Mouse (Mus musculus) intestine, embryonic 16.5 days (tissue): ENCODE data around the gene Nme3. TPM values are rescaled to one million over a fixed set of nuclear protein-coding genes. Genes with fewer than 3 reads are reported as not detected.
A peak's percentile ranks its signal among the peaks of the same experiment; 100 is the strongest.

Source experiments
- ATAC-seq: fragments of 200-750 bp; cut with Nextera tagmentation; 2 replicates; pipeline ENCODE4 v1.8.0; 2017; ENCODE audit warnings: moderate TSS enrichment, moderate library complexity
- H3K27ac ChIP-seq: fragments of 300-500 bp; sonication (generic); 2 replicates; pipeline ENCODE4 v1.5.1; 2014; ENCODE audit warnings: mild to moderate bottlenecking, low read length
- H3K27me3 ChIP-seq: fragments of 300-500 bp; sonication (generic); replicated peaks from 2 replicates; pipeline ENCODE4 v1.6.1; 2014; ENCODE audit warnings: low read length, control low read depth, mixed read lengths; ENCODE audit not compliant: control insufficient read depth, insufficient read depth
- H3K36me3 ChIP-seq: fragments of 300-500 bp; sonication (generic); 2 replicates; pipeline ENCODE4 v1.6.1; 2014; ENCODE audit warnings: low read length, control low read depth; ENCODE audit not compliant: control insufficient read depth, insufficient read depth
- H3K4me1 ChIP-seq: fragments of 300-500 bp; sonication (generic); 2 replicates; pipeline ENCODE4 v1.6.1; 2014; ENCODE audit warnings: low read length, control low read depth, mixed read lengths; ENCODE audit not compliant: control insufficient read depth, insufficient read depth
- H3K4me2 ChIP-seq: fragments of 300-500 bp; sonication (generic); 2 replicates; pipeline ENCODE4 v1.6.1; 2014; ENCODE audit warnings: low read depth, low read length, control low read depth
- H3K4me3 ChIP-seq: fragments of 300-500 bp; sonication (generic); 2 replicates; pipeline ENCODE4 v1.5.1; 2014; ENCODE audit warnings: mild to moderate bottlenecking, low read length
- H3K9ac ChIP-seq: fragments of 300-500 bp; sonication (generic); 2 replicates; pipeline ENCODE4 v1.6.1; 2014; ENCODE audit warnings: low read depth, low read length
- H3K9me3 ChIP-seq: fragments of 300-500 bp; sonication (generic); 2 replicates; pipeline ENCODE4 v1.6.1; 2016; ENCODE audit warnings: low read length, control low read depth; ENCODE audit not compliant: control insufficient read depth
- WGBS: fragments of 180-500 bp; shearing (Covaris S2); extraction: QIAGEN DNeasy Blood & Tissue Kit; methylation state at CpG from one replicate; pipeline ENCODE4 v1.1.7; 2014; 5-methylcytosine and 5-hydroxymethylcytosine counted together
- polyA plus RNA-seq: library from polyadenylated mRNA; unstranded; fragments of >200 nt; fragmentation: Nextera tagmentation; extraction: Ambion mirVana; gene quantifications from 2 replicates; pipeline ENCODE4 v1.2.1, GENCODE M21; 2015

Gene Nme3
- polyA plus RNA-seq, 1 experiment from 2014 or later: 76.8 TPM

DNA sequence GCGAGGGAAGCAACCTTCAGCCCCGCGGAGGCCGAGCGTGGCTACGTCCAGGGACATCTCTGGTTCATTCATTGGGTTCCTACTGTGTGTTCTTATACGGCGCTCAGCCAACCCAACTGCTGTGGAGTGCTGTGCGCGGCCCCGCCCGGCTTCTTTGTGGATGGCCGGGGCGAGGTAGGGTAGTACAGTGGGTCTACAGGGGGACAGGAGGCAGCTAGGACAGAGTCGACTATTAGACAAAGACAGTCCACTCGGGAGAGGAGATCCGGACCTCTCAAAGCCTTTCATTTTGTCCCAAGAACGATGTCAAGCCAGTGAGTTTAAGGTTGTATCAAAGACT lies 9.4 kb upstream of the Nme3 start:
- Histone ChIP-seq H3K27ac (peak overlapping the region; percentile 20; the same call in 1 of the 2 replicates), H3K27me3 (no peaks in the 10 kb centered on the region), H3K4me1 (peaks cover 20% of the 10 kb centered on the region), H3K9me3 (no peaks in the 10 kb centered on the region), H3K36me3 (peaks cover 16% of the 10 kb centered on the region; the same call in 1 of the 2 replicates), H3K4me3 (peak overlapping the region; percentile 90), H3K9ac (peak overlapping the region; percentile 88), H3K4me2 (peak overlapping the region; percentile 95)
- under 1% methylated on average over 18 of the region's 18 CpGs for WGBS
- ATAC-seq: peak; percentile 23

- H3K9me3 ChIP-seq: no peaks in the 10 kb centered on the region
- WGBS: 60% methylated on average over 18 of the region's 18 CpGs
- peak overlapping the region; percentile 88 for H3K9ac ChIP-seq
- H3K4me1 ChIP-seq: peaks cover 20% of the 10 kb centered on the region
- H3K36me3 ChIP-seq: peaks cover 21% of the 10 kb centered on the region; the same call in 1 of the 2 replicates
- ATAC-seq: no peak
- H3K27ac ChIP-seq: no peak overlapping the region
- H3K27me3 ChIP-seq: no peaks in the 10 kb centered on the region
- peak overlapping the region; percentile 90 for H3K4me3 ChIP-seq
- H3K4me2 ChIP-seq: peak overlapping the region; percentile 95
Observed at GRCm38 (mm10) chr17:24887291-24888080, 8.8 kb upstream of the Nme3 start.

DNA sequence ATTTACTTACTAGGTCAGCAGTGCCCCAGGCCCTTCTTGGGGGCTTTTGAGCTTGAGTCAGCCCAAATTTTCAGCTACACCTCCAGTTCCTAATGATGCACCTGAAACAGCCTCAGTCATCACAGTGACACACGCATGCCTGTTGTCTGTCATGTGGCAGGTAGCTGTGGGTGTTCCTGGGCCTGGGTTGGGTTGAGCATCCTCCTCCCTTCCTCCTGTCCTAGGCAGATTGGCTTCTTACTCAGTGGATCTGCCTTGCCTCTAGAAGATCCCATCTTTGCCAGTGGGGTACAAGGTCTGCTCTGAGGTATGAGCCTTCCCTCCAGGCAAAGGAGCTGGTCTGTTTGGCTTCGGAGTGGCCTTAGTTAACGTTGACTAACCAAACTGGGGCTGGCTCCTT lies 7.4 kb upstream of the Nme3 start:
- peaks cover 28% of the 10 kb centered on the region for H3K36me3 ChIP-seq
- H3K4me3 ChIP-seq: no peak overlapping the region
- no peak overlapping the region for H3K27ac ChIP-seq
- no peak overlapping the region for H3K4me2 ChIP-seq
- peaks cover 24% of the 10 kb centered on the region for H3K4me1 ChIP-seq
- WGBS: 79% methylated on average over 3 of the region's 3 CpGs
- no peaks in the 10 kb centered on the region for H3K9me3 ChIP-seq
- no peak overlapping the region for H3K9ac ChIP-seq
- ATAC-seq: no peak
- no peaks in the 10 kb centered on the region for H3K27me3 ChIP-seq

DNA sequence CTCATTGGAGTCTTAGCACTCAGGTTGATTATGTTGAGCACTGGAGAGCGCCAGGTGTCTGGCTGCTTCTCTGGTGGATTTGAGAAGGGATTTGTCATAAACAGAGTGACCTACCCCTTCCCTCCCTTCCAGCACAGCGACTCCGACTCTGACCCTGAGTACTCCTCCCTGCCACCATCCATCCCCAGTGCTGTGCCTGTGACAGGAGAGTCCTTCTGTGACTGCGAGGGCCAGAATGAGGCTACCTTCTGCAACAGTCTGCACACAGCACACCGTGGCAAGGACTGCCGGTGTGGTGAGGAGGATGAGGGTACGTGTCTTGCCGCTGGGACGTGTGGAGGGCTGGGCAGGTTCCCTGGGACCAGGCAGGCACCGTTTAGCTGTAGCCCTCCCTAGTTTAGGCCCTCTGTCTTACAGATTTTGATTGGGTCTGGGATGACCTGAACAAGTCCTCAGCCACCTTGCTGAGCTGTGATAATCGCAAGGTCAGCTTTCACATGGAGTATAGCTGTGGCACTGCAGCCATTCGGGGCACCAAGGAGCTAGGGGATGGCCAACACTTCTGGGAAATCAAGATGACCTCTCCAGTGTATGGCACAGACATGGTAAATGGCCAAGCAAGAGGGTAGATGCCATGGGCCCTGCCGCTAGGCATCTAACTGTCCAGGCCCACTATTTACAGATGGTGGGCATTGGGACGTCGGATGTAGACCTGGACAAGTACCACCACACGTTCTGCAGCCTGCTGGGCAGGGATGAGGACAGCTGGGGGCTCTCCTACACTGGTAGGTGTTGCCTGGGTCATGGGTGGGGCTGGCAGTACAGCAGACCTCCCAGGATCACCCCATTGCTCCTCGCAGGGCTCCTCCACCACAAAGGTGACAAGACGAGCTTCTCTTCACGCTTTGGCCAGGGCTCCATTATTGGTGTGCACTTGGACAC lies 5.9 kb upstream of the Nme3 start:
- H3K9me3 ChIP-seq: no peaks in the 10 kb centered on the region
- H3K27me3 ChIP-seq: no peaks in the 10 kb centered on the region
- H3K36me3 ChIP-seq: peaks cover 28% of the 10 kb centered on the region
- 0 out of 2 replicates have a peak overlapping the region, but pooled peaks have one; percentile 3 for H3K9ac ChIP-seq
- 87% methylated on average over 19 of the region's 19 CpGs for WGBS
- H3K4me2 ChIP-seq: no peak overlapping the region
- H3K27ac ChIP-seq: no peak overlapping the region
- no peak for ATAC-seq
- H3K4me1 ChIP-seq: peaks cover 21% of the 10 kb centered on the region
- H3K4me3 ChIP-seq: no peak overlapping the region

GRCm38 (mm10) chr17:24891321-24891720 lies 5.0 kb upstream of the Nme3 start:
- H3K27me3 ChIP-seq: no peaks in the 10 kb centered on the region
- no peak for ATAC-seq
- peaks cover 28% of the 10 kb centered on the region for H3K36me3 ChIP-seq
- no peaks in the 10 kb centered on the region for H3K9me3 ChIP-seq
- peaks cover 25% of the 10 kb centered on the region for H3K4me1 ChIP-seq
- no peak overlapping the region for H3K4me3 ChIP-seq
- H3K27ac ChIP-seq: no peak overlapping the region
- no peak overlapping the region for H3K9ac ChIP-seq
- WGBS: 87% methylated on average over 13 of the region's 13 CpGs
- no peak overlapping the region for H3K4me2 ChIP-seq

- Histone ChIP-seq H3K4me1 (peaks cover 27% of the 10 kb centered on the region), H3K36me3 (peaks cover 31% of the 10 kb centered on the region), H3K27me3 (no peaks in the 10 kb centered on the region), H3K9me3 (no peaks in the 10 kb centered on the region), H3K4me2 (no peak overlapping the region), H3K27ac (no peak overlapping the region), H3K9ac (no peak overlapping the region), H3K4me3 (no peak overlapping the region)
- no peak for ATAC-seq
- WGBS: 93% methylated on average over 12 of the region's 12 CpGs
Observed at GRCm38 (mm10) chr17:24892785-24893184, 3.5 kb upstream of the Nme3 start.

DNA sequence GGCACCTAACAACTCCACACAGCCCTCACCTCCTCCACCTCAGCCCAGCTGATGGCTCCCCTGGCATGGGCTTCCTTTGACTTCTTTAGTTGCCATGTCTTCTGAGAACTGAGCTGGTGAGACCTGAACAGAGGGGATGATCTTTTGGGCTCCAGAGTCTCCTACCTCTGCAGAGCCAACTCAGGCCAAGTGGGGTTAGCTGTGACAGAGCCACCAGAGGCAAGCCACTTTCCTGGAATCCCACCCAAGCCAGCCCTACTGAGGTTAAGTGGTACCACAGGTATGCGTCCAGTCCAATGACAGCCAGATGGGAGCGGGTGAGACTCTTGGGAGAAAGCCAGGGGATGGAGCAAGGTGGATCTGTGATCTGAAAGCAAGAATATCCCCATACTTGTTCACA lies 3.0 kb upstream of the Nme3 start:
- Histone ChIP-seq H3K36me3 (peaks cover 34% of the 10 kb centered on the region), H3K4me2 (no peak overlapping the region)

GRCm38 (mm10) chr17:24894061-24894994 lies 2.0 kb upstream of the Nme3 start:
- peak; percentile 9 for ATAC-seq

More for the DNA sequence above, 3.0 kb upstream of the Nme3 start:
- Histone ChIP-seq H3K27me3 (no peaks in the 10 kb centered on the region), H3K4me3 (no peak overlapping the region), H3K4me1 (peaks cover 24% of the 10 kb centered on the region), H3K9ac (0 out of 2 replicates have a peak overlapping the region, but pooled peaks have one; percentile 6), H3K9me3 (no peaks in the 10 kb centered on the region), H3K27ac (no peak overlapping the region)
- 98% methylated on average over 2 of the region's 2 CpGs for WGBS
- ATAC-seq: no peak

More at GRCm38 (mm10) chr17:24894061-24894994, 2.0 kb upstream of the Nme3 start:
- Histone ChIP-seq H3K4me2 (peak overlapping the region; percentile 57), H3K36me3 (peaks cover 38% of the 10 kb centered on the region), H3K4me1 (peaks cover 24% of the 10 kb centered on the region), H3K27me3 (no peaks in the 10 kb centered on the region), H3K9me3 (no peaks in the 10 kb centered on the region), H3K27ac (peak overlapping the region; percentile 45), H3K4me3 (peak overlapping the region; percentile 92), H3K9ac (peak overlapping the region; percentile 95)
- WGBS: 9% methylated on average over 31 of the region's 31 CpGs
